Mouse (Mus musculus) liver, embryonic 11.5 days (tissue): ENCODE results near the gene Lmtk3. TPM values are rescaled to one million over a fixed set of nuclear protein-coding genes. Genes with fewer than 3 reads are reported as not detected.

ENCODE experiments used
- ATAC-seq: fragments of 200-750 bp; cut with Nextera tagmentation; replicated peaks from 2 replicates; pipeline ENCODE4 v1.8.0; 2017; ENCODE audit warnings: moderate number of reproducible peaks, mild to moderate bottlenecking, moderate TSS enrichment, moderate library complexity; ENCODE audit not compliant: low FRiP score
- DNase-seq: peaks from one replicate; pipeline ENCODE4 v3.0.0-alpha.2; 2017; ENCODE audit warnings: low spot score
- H3K27ac ChIP-seq: fragments of 300-500 bp; sonication (generic); 2 replicates; pipeline ENCODE4 v1.5.1; 2014; ENCODE audit warnings: mild to moderate bottlenecking, low read depth, low read length, control low read depth
- H3K27me3 ChIP-seq: fragments of 300-500 bp; sonication (generic); replicated peaks from 2 replicates; pipeline ENCODE4 v1.6.1; 2014; ENCODE audit warnings: low read length, mixed read lengths; ENCODE audit not compliant: control insufficient read depth, insufficient read depth
- H3K36me3 ChIP-seq: fragments of 300-500 bp; sonication (generic); 2 replicates; pipeline ENCODE4 v1.6.1; 2014; ENCODE audit warnings: mild to moderate bottlenecking, low read length, moderate library complexity, mixed read lengths; ENCODE audit not compliant: control insufficient read depth, insufficient read depth
- H3K4me1 ChIP-seq: fragments of 300-500 bp; sonication (generic); replicated peaks from 2 replicates; pipeline ENCODE4 v1.6.1; 2014; ENCODE audit warnings: low read length, mixed read lengths; ENCODE audit not compliant: control insufficient read depth, insufficient read depth
- H3K4me2 ChIP-seq: fragments of 300-500 bp; sonication (generic); 2 replicates; pipeline ENCODE4 v1.6.1; 2014; ENCODE audit warnings: mild to moderate bottlenecking, control low read depth, moderate library complexity
- H3K4me3 ChIP-seq: fragments of 300-500 bp; sonication (generic); 2 replicates; pipeline ENCODE4 v1.5.1; 2014; ENCODE audit warnings: low read depth, low read length, control low read depth
- H3K9ac ChIP-seq: fragments of 300-500 bp; sonication (generic); 2 replicates; pipeline ENCODE4 v1.6.1; 2014; ENCODE audit warnings: low read depth, low read length, control low read depth
- H3K9me3 ChIP-seq: fragments of 300-500 bp; sonication (generic); 2 replicates; pipeline ENCODE4 v1.6.1; 2016; ENCODE audit warnings: low read length, inconsistent platforms, mixed read lengths; ENCODE audit not compliant: control insufficient read depth
- WGBS: fragments of 180-500 bp; shearing (Covaris S2); extraction: QIAGEN DNeasy Blood & Tissue Kit; methylation state at CpG from one replicate; pipeline ENCODE4 v1.1.7; 2014; 5-methylcytosine and 5-hydroxymethylcytosine counted together
- polyA plus RNA-seq: library from polyadenylated mRNA; unstranded; fragments of >200 nt; fragmentation: Nextera tagmentation; extraction: Ambion mirVana; gene quantifications from 2 replicates; pipeline ENCODE4 v1.2.1, GENCODE M21; 2014

Lmtk3 gene
- polyA plus RNA-seq: 0.30 and 0.45 TPM in 2 replicates

DNA sequence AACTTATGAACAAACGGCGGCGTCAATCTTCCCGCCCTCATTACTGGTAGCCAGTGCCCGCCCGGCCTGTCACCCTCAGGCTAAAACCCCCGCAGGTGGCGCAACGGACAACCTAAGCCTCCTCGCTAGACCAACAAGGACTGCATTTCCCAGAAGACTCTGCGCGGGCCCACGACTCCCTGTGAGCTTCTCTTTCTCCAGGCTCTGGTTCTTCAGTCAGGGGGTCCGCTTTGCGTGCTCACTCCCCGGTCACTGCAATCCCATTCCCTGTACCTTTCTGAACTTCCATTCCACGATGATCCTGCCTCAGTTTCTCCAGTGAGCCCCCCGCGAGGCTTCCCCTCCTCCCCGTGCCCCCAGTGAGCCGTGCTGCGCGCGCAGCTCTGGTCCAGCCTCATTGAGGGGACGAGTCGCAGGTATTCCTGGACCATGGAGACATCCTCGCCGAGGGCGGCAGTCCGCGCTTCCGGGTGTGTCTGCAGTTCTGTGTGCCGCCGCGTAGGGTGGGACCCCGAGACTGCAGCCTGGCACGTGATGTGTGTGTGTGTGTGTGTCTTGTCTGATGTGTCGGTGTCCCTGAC is at the start of gene Lmtk3:
Gene Lmtk3 (plus strand): TSS at position 228 of the 581 bp plus-strand sequence.
- peaks cover 10% of the 10 kb centered on the region; the same call in 1 of the 2 replicates for H3K4me1 ChIP-seq
- peak within 1 kb of the TSS; percentile 60 for H3K4me3 ChIP-seq
- peaks cover 58% of the 10 kb centered on the region for H3K27me3 ChIP-seq
- no peaks in the 10 kb centered on the region for H3K9me3 ChIP-seq
- H3K36me3 ChIP-seq: no peaks in the 10 kb centered on the region
- peak within 1 kb of the TSS; percentile 64 for H3K9ac ChIP-seq
- ATAC-seq (peak; percentile 53; the same call in 1 of the 2 replicates), DNase-seq (peak; percentile 78)
- H3K27ac ChIP-seq: no peak within 1 kb of the TSS
- peak within 1 kb of the TSS; percentile 86 for H3K4me2 ChIP-seq
- WGBS: 2% methylated on average over 38 of the region's 38 CpGs

DNA sequence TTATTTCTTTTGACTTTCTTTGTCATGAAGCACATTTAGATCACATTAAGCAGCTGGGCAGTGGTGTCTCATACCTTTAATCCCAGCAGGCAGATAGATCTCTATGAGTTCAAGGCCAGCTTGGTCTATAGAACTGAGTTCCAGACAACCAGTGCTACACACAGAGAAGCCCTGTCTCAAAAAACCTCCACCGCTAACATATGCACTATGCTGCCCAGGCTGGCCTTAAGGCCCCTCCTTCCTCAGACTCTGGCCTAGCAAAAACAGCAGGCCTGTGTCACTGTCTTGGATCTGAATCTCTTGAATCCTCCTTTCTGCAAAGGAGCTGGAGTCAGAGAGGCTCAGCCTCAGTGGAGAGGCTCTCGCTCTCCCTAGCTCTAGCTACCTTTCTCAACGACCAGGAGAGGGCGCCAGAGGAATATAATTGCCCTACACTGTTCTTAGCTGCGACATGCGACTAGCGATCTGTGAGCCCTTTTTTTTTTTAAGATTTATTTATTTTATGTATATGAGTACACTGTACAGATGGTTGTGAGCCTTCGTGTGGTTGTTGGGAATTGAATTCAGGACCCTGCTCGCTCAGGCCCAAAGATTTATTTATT is 44.3 kb upstream of the Lmtk3 start:
- Histone ChIP-seq H3K27ac (no peak overlapping the region), H3K36me3 (no peaks in the 10 kb centered on the region), H3K9me3 (no peaks in the 10 kb centered on the region), H3K9ac (no peak overlapping the region), H3K4me1 (no peaks in the 10 kb centered on the region), H3K27me3 (no peaks in the 10 kb centered on the region), H3K4me3 (no peak overlapping the region), H3K4me2 (no peak overlapping the region)
- 6% methylated on average over 9 of the region's 9 CpGs for WGBS
- DNase-seq (peak; percentile 69), ATAC-seq (peak; percentile 76)

GRCm38 (mm10) chr7:45739820-45740219 is 43.7 kb upstream of the Lmtk3 start:
- no peak for ATAC-seq
- 72% methylated on average over 10 of the region's 10 CpGs for WGBS

DNA sequence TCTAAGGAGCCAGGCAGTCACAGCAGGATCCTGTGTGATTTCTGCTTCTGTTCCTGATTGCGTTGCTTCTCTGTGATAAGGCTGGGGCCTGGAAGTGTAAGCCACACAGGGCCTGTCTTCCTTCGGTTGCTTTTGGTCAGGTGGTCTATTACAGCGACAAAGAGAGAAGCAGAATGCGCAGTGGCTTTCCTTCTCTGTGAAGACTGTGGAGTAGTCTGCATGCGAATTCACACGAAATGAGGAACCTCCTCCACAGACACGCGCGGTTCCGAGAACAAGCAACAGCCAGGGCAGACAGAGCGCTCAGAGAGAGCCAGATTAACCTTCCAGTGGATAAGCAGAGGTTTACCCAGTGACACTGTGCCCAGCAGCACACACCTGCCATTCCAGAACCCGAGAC is 42.2 kb upstream of the Lmtk3 start:
- 58% methylated on average over 12 of the region's 12 CpGs for WGBS
- no peak overlapping the region for H3K9ac ChIP-seq

More at GRCm38 (mm10) chr7:45739820-45740219, 43.7 kb upstream of the Lmtk3 start:
- Histone ChIP-seq H3K27me3 (no peaks in the 10 kb centered on the region), H3K4me1 (no peaks in the 10 kb centered on the region), H3K36me3 (no peaks in the 10 kb centered on the region), H3K9ac (no peak overlapping the region), H3K4me3 (no peak overlapping the region), H3K9me3 (no peaks in the 10 kb centered on the region), H3K4me2 (no peak overlapping the region), H3K27ac (no peak overlapping the region)
- no peak for DNase-seq

GRCm38 (mm10) chr7:45741777-45742176 is 41.8 kb upstream of the Lmtk3 start:
- ATAC-seq: 0 out of 2 replicates have a peak, but pooled peaks have one; percentile 30
- H3K9me3 ChIP-seq: peaks cover 3% of the 10 kb centered on the region

More for the DNA sequence above, 42.2 kb upstream of the Lmtk3 start:
- Histone ChIP-seq H3K4me3 (no peak overlapping the region; the same call in 1 of the 2 replicates), H3K9me3 (no peaks in the 10 kb centered on the region), H3K27ac (no peak overlapping the region), H3K36me3 (no peaks in the 10 kb centered on the region), H3K27me3 (no peaks in the 10 kb centered on the region), H3K4me1 (no peaks in the 10 kb centered on the region), H3K4me2 (peak overlapping the region; percentile 61)
- no peak for ATAC-seq
- no peak for DNase-seq

DNA sequence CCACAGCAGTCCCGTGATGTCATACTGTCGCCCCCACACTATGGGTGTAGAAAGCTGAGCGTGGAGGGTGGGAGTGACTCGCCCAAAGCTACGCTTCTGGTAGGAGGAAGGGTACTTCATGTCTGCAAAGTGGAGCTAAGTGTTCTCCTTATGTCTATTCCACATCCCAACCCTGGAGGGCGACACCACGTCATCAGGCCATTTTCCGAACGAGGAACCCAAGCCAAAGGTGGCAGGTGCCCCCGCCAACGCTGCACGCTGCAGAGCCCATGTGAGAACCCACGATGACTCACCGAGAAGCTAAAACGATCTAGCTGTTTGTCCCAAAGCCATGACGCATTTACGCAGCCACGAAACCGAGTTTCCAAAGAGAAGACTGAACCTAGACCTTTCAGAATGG is 41.2 kb upstream of the Lmtk3 start:
- H3K4me1 ChIP-seq: no peaks in the 10 kb centered on the region
- ATAC-seq: no peak
- H3K36me3 ChIP-seq: no peaks in the 10 kb centered on the region
- DNase-seq: no peak
- H3K9ac ChIP-seq: no peak overlapping the region
- 29% methylated on average over 19 of the region's 19 CpGs for WGBS
- H3K27me3 ChIP-seq: no peaks in the 10 kb centered on the region
- H3K4me3 ChIP-seq: peak overlapping the region; percentile 36
- no peak overlapping the region for H3K27ac ChIP-seq
- H3K9me3 ChIP-seq: peaks cover 3% of the 10 kb centered on the region
- peak overlapping the region; percentile 61 for H3K4me2 ChIP-seq

More at GRCm38 (mm10) chr7:45741777-45742176, 41.8 kb upstream of the Lmtk3 start:
- Histone ChIP-seq H3K27me3 (no peaks in the 10 kb centered on the region), H3K4me3 (peak overlapping the region; percentile 36), H3K4me2 (peak overlapping the region; percentile 61), H3K9ac (no peak overlapping the region), H3K27ac (no peak overlapping the region), H3K36me3 (no peaks in the 10 kb centered on the region), H3K4me1 (no peaks in the 10 kb centered on the region)
- 33% methylated on average over 11 of the region's 11 CpGs for WGBS
- DNase-seq: no peak

DNA sequence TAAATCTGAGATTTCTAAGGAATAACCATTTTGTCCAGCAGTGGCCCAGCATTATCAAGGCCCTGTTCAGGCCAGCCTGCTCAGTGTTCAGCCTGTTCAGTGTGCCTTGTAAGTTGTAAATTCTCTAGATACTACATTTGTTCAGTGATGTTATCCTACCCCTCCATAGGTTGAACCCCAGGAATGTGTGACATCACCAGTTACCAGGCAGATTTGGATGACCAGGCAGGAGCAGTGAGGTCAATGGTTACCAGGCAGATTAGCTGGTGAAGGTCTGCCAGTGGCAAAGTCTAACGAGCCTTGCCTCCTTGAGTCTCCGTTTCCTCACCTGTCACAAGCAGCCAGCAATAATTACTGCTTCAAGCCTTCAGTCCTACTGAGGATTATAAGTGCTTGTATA is 39.2 kb upstream of the Lmtk3 start:
- H3K9ac ChIP-seq: no peak overlapping the region
- WGBS: 38% methylated on average over 2 of the region's 2 CpGs
- H3K9me3 ChIP-seq: peaks cover 3% of the 10 kb centered on the region
- ATAC-seq (no peak), DNase-seq (no peak)
- H3K36me3 ChIP-seq: no peaks in the 10 kb centered on the region
- H3K4me1 ChIP-seq: no peaks in the 10 kb centered on the region; the same call in 1 of the 2 replicates
- H3K27me3 ChIP-seq: no peaks in the 10 kb centered on the region
- no peak overlapping the region for H3K27ac ChIP-seq
- no peak overlapping the region for H3K4me3 ChIP-seq
- H3K4me2 ChIP-seq: no peak overlapping the region

DNA sequence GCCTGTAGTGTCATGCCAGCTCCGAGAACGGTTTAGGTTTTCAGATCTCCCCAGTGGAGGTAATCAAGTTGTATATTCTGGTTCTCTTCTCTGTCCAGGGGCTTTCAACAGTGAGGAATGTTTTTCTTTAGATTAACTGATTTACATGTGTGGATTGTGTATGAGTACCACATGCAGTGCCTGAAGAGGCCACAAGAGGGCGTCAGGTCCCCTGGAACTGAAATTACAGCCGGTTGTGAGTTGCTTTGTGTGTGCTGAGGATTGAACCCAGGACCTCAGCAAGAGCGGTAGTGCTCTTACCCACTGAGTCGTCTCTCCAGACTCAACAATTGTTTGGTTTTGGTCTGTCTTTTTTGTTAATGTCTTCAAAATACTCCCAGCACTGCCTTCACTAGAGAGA is 37.0 kb upstream of the Lmtk3 start:
- ATAC-seq: no peak
- no peaks in the 10 kb centered on the region for H3K36me3 ChIP-seq
- 56% methylated on average over 6 of the region's 6 CpGs for WGBS
- H3K9me3 ChIP-seq: peaks cover 3% of the 10 kb centered on the region
- no peak overlapping the region for H3K27ac ChIP-seq
- no peak for DNase-seq
- H3K4me2 ChIP-seq: no peak overlapping the region
- H3K27me3 ChIP-seq: no peaks in the 10 kb centered on the region
- no peak overlapping the region for H3K4me3 ChIP-seq
- no peaks in the 10 kb centered on the region; the same call in 1 of the 2 replicates for H3K4me1 ChIP-seq
- no peak overlapping the region for H3K9ac ChIP-seq

GRCm38 (mm10) chr7:45747450-45747849 is 36.1 kb upstream of the Lmtk3 start:
- H3K27ac ChIP-seq: no peak overlapping the region
- H3K9me3 ChIP-seq: peaks cover 3% of the 10 kb centered on the region
- H3K4me1 ChIP-seq: no peaks in the 10 kb centered on the region; the same call in 1 of the 2 replicates
- no peak overlapping the region for H3K9ac ChIP-seq
- no peak for ATAC-seq
- 89% methylated on average over 5 of the region's 5 CpGs for WGBS
- H3K27me3 ChIP-seq: no peaks in the 10 kb centered on the region
- no peaks in the 10 kb centered on the region for H3K36me3 ChIP-seq
- no peak overlapping the region for H3K4me2 ChIP-seq
- H3K4me3 ChIP-seq: no peak overlapping the region
- DNase-seq: no peak
